Mouse (Mus musculus) testis, adult 2 months (tissue): ENCODE data around the gene Simc1. TPM values are rescaled to one million over a fixed set of nuclear protein-coding genes. Genes with fewer than 3 reads are reported as not detected.
"Not testable (repeated sequence)": the region's sequence is repeated elsewhere in the genome, so short reads cannot be mapped to it uniquely, and the experiment has no call there.

Experiments
- H3K27ac ChIP-seq: fragments of 200-500 bp; 2 replicates; pipeline ENCODE4 v1.5.1; 2012; ENCODE audit warnings: low read depth, low read length; ENCODE audit not compliant: control insufficient read depth, insufficient read depth
- H3K27me3 ChIP-seq: fragments of 200-500 bp; 2 replicates; pipeline ENCODE4 v1.6.1; 2012; ENCODE audit warnings: mild to moderate bottlenecking, low read length, moderate library complexity; ENCODE audit not compliant: control insufficient read depth, insufficient read depth
- H3K36me3 ChIP-seq: fragments of 200-500 bp; 2 replicates; pipeline ENCODE4 v1.6.1; 2012; ENCODE audit warnings: mild to moderate bottlenecking, low read length; ENCODE audit not compliant: control insufficient read depth, insufficient read depth
- H3K4me1 ChIP-seq: fragments of 200-500 bp; 2 replicates; pipeline ENCODE4 v1.6.1; 2012; ENCODE audit warnings: low read length; ENCODE audit not compliant: control insufficient read depth, insufficient read depth
- H3K4me3 ChIP-seq: fragments of 200-500 bp; 2 replicates; pipeline ENCODE4 v1.5.1; 2012; ENCODE audit warnings: low read depth, mild to moderate bottlenecking, low read length, moderate library complexity, mixed read lengths; ENCODE audit not compliant: control insufficient read depth
- CTCF ChIP-seq: fragments of 200-500 bp; IDR thresholded peaks from 2 replicates; pipeline ENCODE4 v1.5.1; 2012; ENCODE audit warnings: low read depth, mild to moderate bottlenecking, inconsistent platforms, low read length, moderate library complexity; ENCODE audit not compliant: control insufficient read depth, insufficient read depth, insufficient replicate concordance
- POLR2A ChIP-seq: fragments of 200-500 bp; IDR thresholded peaks from 2 replicates; pipeline ENCODE4 v1.6.1; 2012; ENCODE audit warnings: low read depth, mild to moderate bottlenecking, inconsistent platforms, low read length, moderate library complexity; ENCODE audit not compliant: control insufficient read depth
- polyA plus RNA-seq: library from polyadenylated mRNA; depleted of rRNA; stranded (reverse); fragments of >200 nt; gene quantifications from 2 replicates; pipeline ENCODE4 v1.2.3, GENCODE M21; 2012

Gene Simc1
- polyA plus RNA-seq, 1 experiment = 23.3 TPM

- Histone ChIP-seq H3K27me3 (no peaks in the 10 kb centered on the region), H3K27ac (no peak overlapping the region), H3K4me1 (no peaks in the 10 kb centered on the region), H3K4me3 (no peak overlapping the region), H3K36me3 (no peaks in the 10 kb centered on the region)
- TF ChIP-seq CTCF (no peak), POLR2A (no peak)
These were observed 27.9 kb upstream of the Simc1 start for GRCm38 (mm10) chr13:54475702-54476101.

GRCm38 (mm10) chr13:54479286-54479685 is 24.3 kb upstream of the Simc1 start:
- H3K4me1 ChIP-seq = no peaks in the 10 kb centered on the region
- H3K27me3 ChIP-seq = no peaks in the 10 kb centered on the region
- H3K4me3 ChIP-seq = no peak overlapping the region
- no peak overlapping the region for H3K27ac ChIP-seq
- TF ChIP-seq CTCF (no peak), POLR2A (no peak)
- no peaks in the 10 kb centered on the region for H3K36me3 ChIP-seq

DNA sequence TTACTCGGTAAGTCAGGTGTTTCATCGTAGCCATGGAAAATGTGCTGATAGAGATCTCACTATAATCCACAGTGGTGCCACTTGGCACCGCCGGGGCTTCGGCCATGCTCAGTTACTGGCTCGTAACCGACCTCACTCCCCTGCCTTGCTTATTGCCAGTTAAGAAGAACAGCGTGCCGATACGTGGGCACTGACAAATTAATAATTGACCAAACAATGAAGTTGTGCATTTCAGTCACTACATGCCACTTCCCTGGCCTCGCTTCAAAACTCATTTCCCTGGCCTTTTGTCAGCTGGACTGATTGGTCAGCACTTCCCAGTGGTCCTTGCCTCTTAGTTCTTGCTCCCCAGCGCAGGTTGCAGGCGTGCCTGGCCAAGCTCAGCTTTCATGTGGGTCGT is 22.1 kb upstream of the Simc1 start:
- no peaks in the 10 kb centered on the region for H3K4me1 ChIP-seq
- H3K27ac ChIP-seq = no peak overlapping the region
- H3K36me3 ChIP-seq = no peaks in the 10 kb centered on the region
- no peak overlapping the region; the same call in 1 of the 2 replicates for H3K4me3 ChIP-seq
- no peak for TF ChIP-seq POLR2A
- no peak for TF ChIP-seq CTCF
- H3K27me3 ChIP-seq = no peaks in the 10 kb centered on the region

- Histone ChIP-seq H3K27me3 (no peaks in the 10 kb centered on the region), H3K27ac (no peak overlapping the region), H3K4me1 (no peaks in the 10 kb centered on the region; the same call in 1 of the 2 replicates), H3K36me3 (no peaks in the 10 kb centered on the region), H3K4me3 (no peak overlapping the region)
- no peak for TF ChIP-seq POLR2A
- no peak for TF ChIP-seq CTCF
These were observed 13.2 kb upstream of the Simc1 start for GRCm38 (mm10) chr13:54490411-54490810.

DNA sequence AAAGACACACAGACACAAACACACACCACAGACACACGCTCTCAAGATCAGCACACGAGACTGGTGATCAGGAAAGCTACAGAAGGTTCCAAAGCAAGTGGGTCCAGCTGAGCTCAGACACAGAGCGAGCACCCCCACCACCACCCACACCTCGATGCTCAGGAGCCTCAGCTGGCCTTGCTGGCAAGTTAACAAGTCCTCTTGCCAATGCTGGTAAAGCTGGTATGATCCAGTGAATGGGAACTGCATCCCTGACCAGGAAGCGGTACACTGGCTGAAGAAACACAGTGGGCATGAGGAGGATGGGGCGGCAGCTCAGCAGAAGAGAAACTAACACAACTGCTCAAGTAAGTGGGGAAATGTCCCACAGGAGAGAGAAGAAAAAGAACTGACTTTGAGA is 12.2 kb upstream of the Simc1 start:
- Histone ChIP-seq H3K36me3 (no peaks in the 10 kb centered on the region), H3K4me1 (no peaks in the 10 kb centered on the region; the same call in 1 of the 2 replicates), H3K27me3 (no peaks in the 10 kb centered on the region), H3K27ac (no peak overlapping the region), H3K4me3 (no peak overlapping the region)
- TF ChIP-seq POLR2A (no peak), CTCF (no peak)

GRCm38 (mm10) chr13:54499551-54499950 is 4.0 kb upstream of the Simc1 start:
- not testable (repeated sequence) for H3K36me3 ChIP-seq, H3K27me3 ChIP-seq, H3K4me1 ChIP-seq, H3K27ac ChIP-seq, H3K4me3 ChIP-seq

- Histone ChIP-seq H3K27ac (no peak overlapping the region), H3K36me3 (no peaks in the 10 kb centered on the region), H3K4me3 (no peak overlapping the region), H3K27me3 (no peaks in the 10 kb centered on the region), H3K4me1 (peaks cover 11% of the 10 kb centered on the region)
- no peak for TF ChIP-seq CTCF
- no peak for TF ChIP-seq POLR2A
These were observed 2.2 kb upstream of the Simc1 start for GRCm38 (mm10) chr13:54501352-54501751.

- H3K27me3 ChIP-seq = no peaks in the 10 kb centered on the region
- no peaks in the 10 kb centered on the region for H3K36me3 ChIP-seq
- peaks cover 11% of the 10 kb centered on the region for H3K4me1 ChIP-seq
- TF ChIP-seq POLR2A = no peak
- no peak for TF ChIP-seq CTCF
- H3K27ac ChIP-seq = no peak overlapping the region
- H3K4me3 ChIP-seq = no peak overlapping the region
These were observed 1.5 kb upstream of the Simc1 start for GRCm38 (mm10) chr13:54501957-54502690.

GRCm38 (mm10) chr13:54503278-54503603 is 338 bp upstream of the Simc1 start:
- TF ChIP-seq POLR2A = no peak
- TF ChIP-seq CTCF = no peak
- Histone ChIP-seq H3K4me1 (peaks cover 11% of the 10 kb centered on the region), H3K36me3 (no peaks in the 10 kb centered on the region), H3K27ac (peak overlapping the region; percentile 15; the same call in 1 of the 2 replicates), H3K27me3 (no peaks in the 10 kb centered on the region), H3K4me3 (peak overlapping the region; percentile 86)
